Mouse (Mus musculus): Measurements from ENCODE around the gene Vip.

- TF ChIP-seq CTCF (IDR thresholded peaks at IDR 0.05; ENCODE audit: extremely low read depth, insufficient read depth, low read length), result no peak
- no peak for TF ChIP-seq POLR2A (IDR thresholded peaks at IDR 0.05; ENCODE audit: extremely low read depth, insufficient read depth, low read length)
Observed at GRCm38 (mm10) chr10:5639112-5639511, at the start of gene Vip.
